Mouse (Mus musculus): ENCODE data around the gene Plin4. TPM values are rescaled to one million over a fixed set of nuclear protein-coding genes. Genes with fewer than 3 reads are reported as not detected.

Plin4 gene
- 0.36 TPM in 2 replicates for polyA plus RNA-seq (2015; fragmentation: Nextera tagmentation; extraction: Ambion mirVana)

DNA sequence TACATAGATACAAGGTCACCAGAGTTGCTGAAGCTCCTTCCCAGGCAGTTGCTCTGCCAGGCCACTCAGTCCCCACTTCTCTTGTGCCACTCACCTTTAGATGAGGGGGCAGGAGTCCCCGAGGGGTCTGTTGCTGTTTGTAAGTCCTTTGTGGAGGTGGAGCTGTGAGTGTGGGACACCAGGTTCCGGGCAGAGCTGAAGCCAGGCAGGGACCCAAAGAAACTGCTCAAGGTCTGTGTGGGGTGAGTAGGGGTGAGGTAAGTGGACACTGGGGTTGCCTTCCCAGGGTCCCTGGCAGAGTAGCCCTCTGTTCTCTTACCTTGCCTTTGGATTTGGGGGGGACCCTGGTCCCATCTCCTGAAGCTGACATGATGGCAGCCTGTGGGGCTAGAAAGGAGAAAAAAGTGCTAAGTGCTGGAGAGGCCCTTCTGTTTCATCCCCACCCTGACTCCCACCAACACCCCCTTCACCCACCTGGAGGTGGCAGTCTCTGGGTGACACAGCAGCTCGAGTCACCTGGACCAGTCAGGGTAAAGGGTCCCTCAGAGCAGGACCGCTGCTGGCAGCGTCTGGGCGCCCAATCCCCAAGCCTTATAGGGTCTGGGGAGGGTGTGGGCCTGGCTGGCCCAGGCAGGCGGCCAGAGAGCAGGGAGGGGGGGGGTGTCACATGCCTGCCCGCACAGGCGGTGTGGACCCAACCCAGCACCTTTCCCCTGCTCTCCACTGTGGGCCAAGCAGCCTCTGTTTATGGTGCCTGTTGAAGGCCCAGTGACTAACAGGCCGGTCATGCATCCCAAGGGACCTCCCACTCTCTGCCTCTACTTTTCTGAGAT lies at the start of gene Plin4:
Gene Plin4, minus strand, starts transcription at position 585 of the 833 bp plus-strand sequence.
- no peak within 1 kb of the TSS for H3K9ac ChIP-seq
- H3K36me3 ChIP-seq: no peaks in the 10 kb centered on the region; the same call in 1 of the 2 replicates
- H3K27me3 ChIP-seq (replicated peaks): no peaks in the 10 kb centered on the region
- ATAC-seq (ENCODE audit: insufficient read depth, low FRiP score, low read depth): no peak
- H3K9me3 ChIP-seq: no peaks in the 10 kb centered on the region
- 60% methylated on average over 10 of the region's 10 CpGs for WGBS
- no peaks in the 10 kb centered on the region for H3K4me1 ChIP-seq
- H3K4me2 ChIP-seq: no peak within 1 kb of the TSS
- no peak within 1 kb of the TSS for H3K4me3 ChIP-seq (replicated peaks)
- no peak within 1 kb of the TSS for H3K27ac ChIP-seq

DNA sequence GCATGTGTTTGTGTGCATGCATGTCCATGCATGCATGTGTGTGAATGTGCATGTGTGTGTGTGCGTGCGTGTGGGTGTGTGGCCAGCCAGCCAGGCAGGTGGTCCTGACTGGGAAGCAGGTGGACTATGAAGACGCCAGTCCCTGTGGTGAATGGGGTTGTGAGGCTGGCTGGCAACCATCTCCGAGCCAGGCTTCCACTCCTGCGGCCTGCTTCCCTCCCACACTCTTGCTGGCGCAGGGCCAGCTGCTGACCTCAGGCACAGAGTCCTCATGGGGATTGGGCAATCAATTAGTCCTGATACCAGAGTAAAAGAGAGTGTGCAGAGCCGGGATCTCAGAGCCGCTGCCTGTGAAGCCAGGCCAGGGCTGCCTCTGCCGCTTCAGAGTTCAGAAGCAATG lies 44.0 kb upstream of the Plin4 start:
- peak; percentile 68 for ATAC-seq (ENCODE audit: insufficient read depth, low FRiP score, low read depth)
- WGBS: 30% methylated on average over 9 of the region's 9 CpGs

DNA sequence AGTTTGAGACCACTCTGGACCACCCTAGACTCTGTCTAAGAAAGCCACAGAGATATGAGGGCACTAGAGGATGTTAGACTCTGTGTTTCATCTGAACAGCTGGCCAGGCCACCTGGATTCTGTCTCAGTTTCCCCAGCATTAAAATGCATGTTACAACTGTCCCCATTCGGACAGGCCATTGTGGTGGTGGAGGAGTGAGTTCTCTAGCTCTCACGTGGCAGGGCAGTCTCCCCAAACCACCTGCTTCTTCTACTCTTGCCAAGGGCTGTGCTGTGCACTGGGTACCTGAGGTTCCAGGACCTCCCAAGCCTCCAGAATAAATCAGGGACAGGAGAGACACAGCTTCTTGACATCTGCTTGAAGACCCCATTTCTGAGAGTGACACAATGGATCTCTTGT lies 40.3 kb upstream of the Plin4 start:
- H3K4me1 ChIP-seq: 0 out of 2 replicates have a peak, but pooled peaks cover 3% of the 10 kb centered on the region
- no peak for ATAC-seq (ENCODE audit: insufficient read depth, low FRiP score, low read depth)
- H3K9me3 ChIP-seq: no peaks in the 10 kb centered on the region
- H3K36me3 ChIP-seq: no peaks in the 10 kb centered on the region
- no peak overlapping the region for H3K4me2 ChIP-seq
- WGBS: 34% methylated on average over 2 of the region's 2 CpGs
- H3K27ac ChIP-seq: no peak overlapping the region
- H3K27me3 ChIP-seq (replicated peaks): peaks cover 27% of the 10 kb centered on the region
- H3K9ac ChIP-seq: no peak overlapping the region
- no peak overlapping the region for H3K4me3 ChIP-seq (replicated peaks)

More for the DNA sequence above, 44.0 kb upstream of the Plin4 start:
- Histone ChIP-seq H3K4me2 (no peak overlapping the region), H3K27ac (no peak overlapping the region), H3K9me3 (no peaks in the 10 kb centered on the region), H3K4me1 (0 out of 2 replicates have a peak, but pooled peaks cover 3% of the 10 kb centered on the region), H3K36me3 (no peaks in the 10 kb centered on the region), H3K4me3 (replicated peaks) (no peak overlapping the region), H3K9ac (no peak overlapping the region), H3K27me3 (replicated peaks) (peaks cover 23% of the 10 kb centered on the region)

DNA sequence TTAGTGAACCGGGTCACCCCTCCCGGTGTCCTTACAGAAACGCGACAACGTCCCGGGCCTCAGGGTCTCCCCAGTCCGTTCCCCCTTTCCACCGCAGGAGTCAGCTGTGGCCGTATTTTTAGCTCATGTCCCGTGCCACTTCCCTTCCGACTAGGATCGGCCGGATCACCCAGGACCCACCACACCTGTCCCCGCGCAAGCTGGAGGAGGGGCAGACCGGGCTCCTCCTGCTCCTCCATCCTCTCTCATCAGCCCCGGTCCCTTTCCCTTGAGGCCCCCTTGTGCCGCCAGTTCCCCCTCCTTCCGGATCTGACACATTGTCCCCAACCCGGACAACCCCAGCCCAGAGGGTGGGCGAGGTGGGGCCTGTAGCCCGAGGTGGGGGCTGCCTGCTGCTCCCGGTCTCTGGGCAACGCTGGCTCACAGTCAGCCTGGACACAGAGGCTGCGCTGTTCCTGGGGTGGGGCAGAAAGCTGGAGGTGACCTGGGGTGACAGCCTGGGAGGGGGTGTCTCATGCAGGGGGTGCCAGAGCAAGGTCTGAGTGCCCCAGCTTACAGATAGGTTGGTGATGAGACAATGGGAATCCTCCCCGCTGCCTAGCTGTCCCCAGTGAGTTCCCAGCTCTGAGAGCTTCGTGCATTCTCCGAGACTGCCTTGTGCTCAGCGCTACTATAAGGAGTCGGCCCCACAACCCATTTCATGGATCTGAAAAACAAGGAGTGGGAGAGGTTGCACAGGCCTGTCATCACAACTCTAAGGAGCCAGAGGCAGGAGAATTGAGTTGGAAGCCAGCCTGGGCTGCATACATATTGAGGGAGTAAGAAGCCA lies 39.4 kb upstream of the Plin4 start:
- H3K4me2 ChIP-seq: peak overlapping the region; percentile 36
- H3K9me3 ChIP-seq: no peaks in the 10 kb centered on the region
- peaks cover 29% of the 10 kb centered on the region for H3K27me3 ChIP-seq (replicated peaks)
- H3K27ac ChIP-seq: no peak overlapping the region
- H3K36me3 ChIP-seq: no peaks in the 10 kb centered on the region
- 3% methylated on average over 30 of the region's 30 CpGs for WGBS
- no peak overlapping the region for H3K9ac ChIP-seq
- 0 out of 2 replicates have a peak overlapping the region, but pooled peaks have one; percentile 9 for H3K4me3 ChIP-seq (replicated peaks)
- H3K4me1 ChIP-seq: 0 out of 2 replicates have a peak, but pooled peaks cover 2% of the 10 kb centered on the region
- ATAC-seq (ENCODE audit: insufficient read depth, low FRiP score, low read depth): no peak

DNA sequence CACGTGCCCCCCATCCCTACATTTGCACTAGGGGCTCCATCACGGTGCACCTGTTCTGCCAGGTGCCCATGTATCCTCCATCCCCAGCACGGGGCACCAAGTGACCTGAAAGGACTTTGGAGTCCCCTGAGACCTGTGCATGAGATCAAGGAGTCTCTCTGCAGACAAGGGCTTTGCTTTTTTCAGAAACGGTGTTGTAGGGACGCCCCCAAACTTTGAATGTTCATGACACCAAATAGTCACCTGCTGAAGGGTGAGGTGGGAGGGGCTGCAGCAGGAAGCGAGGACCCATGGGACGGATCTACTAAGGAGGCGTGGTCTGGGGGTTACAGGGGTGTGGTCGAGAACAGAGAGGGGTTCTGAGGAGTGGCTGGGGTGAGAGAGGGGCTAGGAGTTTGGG lies 38.7 kb upstream of the Plin4 start:
- H3K4me1 ChIP-seq: no peaks in the 10 kb centered on the region
- peak overlapping the region; percentile 36 for H3K4me2 ChIP-seq
- H3K36me3 ChIP-seq: no peaks in the 10 kb centered on the region
- 0 out of 2 replicates have a peak, but pooled peaks have one; percentile 23 for ATAC-seq (ENCODE audit: insufficient read depth, low FRiP score, low read depth)
- peaks cover 36% of the 10 kb centered on the region for H3K27me3 ChIP-seq (replicated peaks)
- WGBS: 15% methylated on average over 9 of the region's 9 CpGs
- H3K27ac ChIP-seq: no peak overlapping the region
- no peak overlapping the region for H3K9ac ChIP-seq
- H3K4me3 ChIP-seq (replicated peaks): 0 out of 2 replicates have a peak overlapping the region, but pooled peaks have one; percentile 9
- H3K9me3 ChIP-seq: no peaks in the 10 kb centered on the region

DNA sequence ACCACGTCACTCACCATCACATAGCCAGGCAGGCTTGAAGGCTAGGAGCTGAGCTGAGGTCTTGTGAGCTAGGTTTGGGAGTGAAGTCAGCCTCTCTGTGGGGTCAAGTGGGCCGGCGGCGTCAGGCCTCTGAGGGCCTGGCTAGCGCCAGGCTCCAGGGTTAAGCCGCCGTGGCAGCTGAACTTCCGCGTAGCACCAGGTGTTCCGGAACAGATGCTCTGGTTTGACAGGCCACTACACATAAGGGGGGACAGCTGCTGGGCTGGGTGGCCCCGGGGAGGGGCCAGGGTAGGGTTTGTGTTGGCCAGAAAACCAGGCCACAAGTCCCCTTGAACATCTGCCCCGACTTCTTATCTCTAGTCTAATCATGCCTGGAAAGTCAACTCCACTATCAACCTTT lies 37.8 kb upstream of the Plin4 start:
- Histone ChIP-seq H3K9me3 (no peaks in the 10 kb centered on the region), H3K36me3 (no peaks in the 10 kb centered on the region), H3K4me2 (no peak overlapping the region), H3K27ac (no peak overlapping the region), H3K4me1 (0 out of 2 replicates have a peak, but pooled peaks cover under 1% of the 10 kb centered on the region), H3K9ac (no peak overlapping the region), H3K4me3 (replicated peaks) (no peak overlapping the region), H3K27me3 (replicated peaks) (peaks cover 37% of the 10 kb centered on the region)
- WGBS: 52% methylated on average over 12 of the region's 12 CpGs
- no peak for ATAC-seq (ENCODE audit: insufficient read depth, low FRiP score, low read depth)

DNA sequence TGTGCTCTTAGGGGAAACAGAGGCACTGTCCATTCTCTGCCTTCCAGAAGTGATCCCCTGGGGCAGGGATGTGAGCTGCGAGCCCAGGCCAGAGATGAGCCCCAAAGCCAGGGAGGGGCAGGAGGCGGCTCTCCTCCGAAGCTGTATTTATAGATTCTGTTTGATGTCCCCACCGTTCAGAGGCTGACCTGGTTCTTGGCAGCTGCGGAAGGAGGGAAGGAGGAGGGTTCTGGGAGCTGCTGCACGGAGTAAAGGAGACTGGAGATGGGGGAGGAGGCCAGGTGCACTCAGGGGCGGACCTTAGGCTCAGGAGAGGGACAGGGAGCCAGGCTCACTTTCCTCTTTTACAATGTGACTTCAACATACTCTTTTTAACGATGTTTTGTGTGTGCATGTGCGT lies 36.5 kb upstream of the Plin4 start:
- H3K9me3 ChIP-seq: no peaks in the 10 kb centered on the region
- no peaks in the 10 kb centered on the region for H3K36me3 ChIP-seq
- no peak overlapping the region for H3K9ac ChIP-seq
- peaks cover 50% of the 10 kb centered on the region for H3K27me3 ChIP-seq (replicated peaks)
- H3K4me3 ChIP-seq (replicated peaks): no peak overlapping the region
- peaks cover 11% of the 10 kb centered on the region for H3K4me1 ChIP-seq
- no peak overlapping the region for H3K4me2 ChIP-seq
- no peak for ATAC-seq (ENCODE audit: insufficient read depth, low FRiP score, low read depth)
- 18% methylated on average over 9 of the region's 9 CpGs for WGBS
- H3K27ac ChIP-seq: no peak overlapping the region

DNA sequence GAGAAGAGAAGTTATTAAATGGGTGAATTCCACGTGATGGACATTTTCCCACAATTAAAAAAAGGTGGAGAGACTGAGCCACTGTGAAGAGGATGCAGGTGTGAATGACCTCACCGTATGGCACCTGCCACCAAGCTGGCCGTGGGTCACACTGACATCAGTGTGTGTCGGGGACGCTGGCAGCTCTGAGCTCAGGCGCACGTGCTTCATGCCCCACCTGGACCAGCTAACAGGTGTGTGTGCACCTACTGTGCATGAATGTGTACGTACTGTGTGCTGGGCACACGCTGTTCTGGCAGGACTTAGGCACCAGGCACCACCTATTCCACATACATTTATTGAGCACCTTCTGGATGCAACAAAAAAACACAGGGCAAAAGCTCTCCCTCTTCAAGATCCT lies 34.9 kb upstream of the Plin4 start:
- Histone ChIP-seq H3K9me3 (no peaks in the 10 kb centered on the region), H3K36me3 (no peaks in the 10 kb centered on the region), H3K4me2 (no peak overlapping the region), H3K27ac (no peak overlapping the region), H3K4me3 (replicated peaks) (no peak overlapping the region), H3K4me1 (peaks cover 17% of the 10 kb centered on the region), H3K27me3 (replicated peaks) (peaks cover 59% of the 10 kb centered on the region), H3K9ac (no peak overlapping the region)
- ATAC-seq (ENCODE audit: insufficient read depth, low FRiP score, low read depth): no peak
- WGBS: 60% methylated on average over 9 of the region's 9 CpGs

DNA sequence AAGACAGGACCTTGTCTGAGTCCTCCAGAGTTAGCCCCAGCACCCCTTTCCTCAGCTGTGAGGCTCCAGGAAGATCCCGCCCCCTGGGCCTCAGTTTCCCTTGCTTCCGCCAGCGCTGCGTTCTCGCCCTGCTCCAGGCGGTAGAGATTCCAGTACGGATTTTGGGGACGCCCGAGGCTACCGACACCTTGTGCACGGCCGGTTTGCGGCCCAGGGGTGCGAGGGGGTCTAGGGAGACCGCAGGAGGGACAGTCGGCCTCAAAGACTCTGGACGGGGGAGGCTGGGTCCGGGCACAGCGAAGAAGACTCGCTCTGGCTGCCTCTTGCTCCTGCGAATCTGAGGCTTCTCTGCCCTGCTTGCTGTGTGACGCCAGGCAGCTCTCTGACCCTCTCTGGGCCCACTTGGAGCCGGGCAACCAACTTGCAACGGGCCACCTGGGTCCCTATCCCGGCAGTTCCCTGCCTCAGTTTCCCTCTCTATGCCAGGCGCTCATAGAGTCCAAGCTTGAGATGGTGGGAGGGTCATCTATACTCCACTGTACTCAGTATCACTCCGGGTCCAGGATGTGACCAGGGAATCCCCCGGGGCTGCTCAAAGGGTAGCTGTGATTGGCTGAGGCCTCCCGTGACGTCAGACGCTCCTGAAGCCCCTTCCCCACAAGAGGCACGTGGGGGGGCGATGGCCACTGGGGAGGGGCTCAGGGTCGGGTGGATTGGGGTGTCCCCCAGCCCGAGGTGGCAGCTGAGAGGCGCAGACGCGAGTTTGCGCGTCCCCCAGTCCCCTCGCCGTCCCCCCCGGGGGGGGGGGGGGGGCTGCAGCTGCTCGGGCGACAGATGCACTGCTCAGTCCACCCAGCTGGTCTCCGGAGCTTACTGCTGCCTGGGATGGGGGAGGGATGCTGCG lies 32.4 kb upstream of the Plin4 start:
- ATAC-seq (ENCODE audit: insufficient read depth, low FRiP score, low read depth): no peak
- Histone ChIP-seq H3K36me3 (no peaks in the 10 kb centered on the region), H3K4me1 (peaks cover 26% of the 10 kb centered on the region), H3K27me3 (replicated peaks) (peaks cover 54% of the 10 kb centered on the region), H3K9me3 (no peaks in the 10 kb centered on the region), H3K4me3 (replicated peaks) (peak overlapping the region; percentile 35), H3K9ac (no peak overlapping the region), H3K4me2 (peak overlapping the region; percentile 70), H3K27ac (no peak overlapping the region)
- whole genome bisulfite sequencing: 1% methylated on average over 41 of the region's 47 CpGs

DNA sequence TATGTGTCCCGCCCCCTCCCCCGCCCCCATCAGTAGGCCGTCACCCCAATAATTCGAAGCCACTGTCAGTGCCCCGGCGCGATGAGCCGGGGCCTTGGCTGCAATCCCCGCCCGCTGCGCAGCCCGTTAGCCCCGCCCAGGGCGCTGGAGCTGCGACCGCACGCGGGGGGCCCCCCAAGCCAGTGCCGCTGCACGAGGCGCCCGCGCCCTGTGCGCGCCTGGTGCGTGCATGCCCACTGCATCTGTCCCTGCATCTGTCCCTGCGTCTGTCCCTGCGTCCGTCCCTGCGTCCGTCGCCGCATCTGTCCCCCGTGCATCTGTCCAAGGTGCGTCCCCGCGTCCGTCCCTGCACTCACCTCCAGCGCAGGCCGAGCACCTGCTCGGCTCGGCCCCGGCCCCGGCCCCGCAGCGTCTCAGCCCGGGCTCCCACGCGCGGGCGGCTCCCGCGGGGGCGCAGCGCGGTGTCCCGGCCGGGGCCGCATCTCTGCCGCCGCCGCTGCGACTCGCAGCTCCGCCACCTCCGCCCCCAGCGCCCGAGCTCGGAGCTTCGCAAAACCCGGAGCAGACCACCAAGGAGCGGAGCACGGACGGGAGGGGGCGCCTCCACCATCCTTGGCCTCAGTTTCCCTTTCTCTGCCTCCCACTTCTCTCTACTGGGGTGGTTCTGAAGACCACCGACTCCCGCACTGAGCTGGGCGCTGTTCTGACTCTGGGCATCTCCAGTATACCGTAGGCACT lies 30.4 kb upstream of the Plin4 start, which contains the start of gene Sema6b:
Gene Sema6b, minus strand, starts transcription at position 486 of the 738 bp plus-strand sequence.
- peaks cover 27% of the 10 kb centered on the region for H3K4me1 ChIP-seq
- H3K4me2 ChIP-seq: peak within 1 kb of the TSS; percentile 100
- no peak; the same call in 1 of the 2 replicates for ATAC-seq (ENCODE audit: insufficient read depth, low FRiP score, low read depth)
- H3K9me3 ChIP-seq: no peaks in the 10 kb centered on the region
- WGBS: 1% methylated on average over 77 of the region's 79 CpGs
- H3K36me3 ChIP-seq: no peaks in the 10 kb centered on the region
- peak within 1 kb of the TSS; percentile 70 for H3K4me3 ChIP-seq (replicated peaks)
- peak within 1 kb of the TSS; percentile 37; the same call in 1 of the 2 replicates for H3K9ac ChIP-seq
- H3K27me3 ChIP-seq (replicated peaks): peaks cover 54% of the 10 kb centered on the region
- H3K27ac ChIP-seq: no peak within 1 kb of the TSS
